Mouse (Mus musculus) c-Kit-positive CD71-positive TER-119-negative erythroid progenitor cells, embryonic 14.5 days (primary cell): Measurements from ENCODE around the gene Tmem54.

Experiments
- DNase-seq: peaks from one replicate; pipeline ENCODE4 v3.0.0-alpha.2; 2013; ENCODE audit warnings: low read depth

Tmem54 gene

DNA sequence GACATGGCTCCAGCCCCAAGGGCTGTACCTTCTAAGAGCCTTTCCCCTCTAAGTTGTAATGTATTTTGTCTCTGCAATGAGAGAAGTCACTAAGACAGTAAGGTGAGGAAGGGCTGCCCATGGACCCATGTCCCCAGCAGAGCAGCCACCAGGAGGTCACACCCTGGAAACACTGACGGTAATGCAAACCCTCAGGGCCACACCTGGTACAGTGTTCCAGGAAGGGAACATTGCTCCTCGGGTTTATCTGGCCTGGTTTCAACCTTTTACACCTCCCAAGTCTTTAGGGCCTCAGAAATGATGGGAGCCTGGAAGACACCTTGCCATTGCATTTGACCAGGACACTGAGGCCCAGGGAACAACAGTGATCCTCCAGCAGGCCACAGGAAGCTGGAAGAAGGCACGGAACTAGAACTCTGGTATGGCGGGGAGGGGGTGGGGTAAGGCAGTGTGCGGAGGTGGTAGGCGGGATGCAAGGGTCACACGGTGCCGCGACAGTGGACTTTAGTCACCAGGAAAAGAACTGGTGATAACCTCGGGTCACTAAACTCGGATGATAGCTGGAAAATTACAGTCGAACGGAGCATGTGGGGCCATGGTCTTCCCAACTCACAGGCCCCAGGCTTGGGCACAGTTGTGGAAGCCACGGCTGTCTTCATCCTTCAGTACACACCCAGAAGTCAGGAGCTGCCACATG is 3.1 kb upstream of the Tmem54 start:
- no peak for DNase-seq

- DNase-seq, result no peak
Observed at GRCm38 (mm10) chr4:129106073-129106472, 725 bp downstream of the Tmem54 start.

GRCm38 (mm10) chr4:129107348-129107899 is 2.1 kb downstream of the Tmem54 start:
- no peak for DNase-seq

DNA sequence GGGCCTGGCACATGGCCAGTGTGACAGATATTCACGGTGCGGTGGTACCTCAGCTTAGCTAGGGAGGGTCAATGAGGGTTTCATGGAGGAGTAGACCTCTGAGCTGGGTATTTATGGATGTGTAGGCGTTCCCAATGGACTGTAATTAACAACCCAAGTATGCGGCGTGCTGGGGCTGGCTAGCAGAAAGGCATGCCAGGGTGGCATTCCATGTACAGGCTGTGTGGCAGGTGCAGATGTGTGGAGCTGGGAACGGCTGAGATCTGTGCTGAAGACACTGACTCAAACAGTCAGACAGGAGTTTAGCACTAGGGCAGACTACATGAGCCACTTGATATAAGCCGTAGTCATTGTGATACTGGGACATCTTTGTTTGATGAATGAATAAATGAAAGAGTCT is 3.3 kb downstream of the Tmem54 start:
- DNase-seq, result no peak

GRCm38 (mm10) chr4:129110804-129111203 is 5.5 kb downstream of the Tmem54 start:
- no peak for DNase-seq

GRCm38 (mm10) chr4:129111350-129111749 is 6.0 kb downstream of the Tmem54 start:
- DNase-seq, result no peak

DNA sequence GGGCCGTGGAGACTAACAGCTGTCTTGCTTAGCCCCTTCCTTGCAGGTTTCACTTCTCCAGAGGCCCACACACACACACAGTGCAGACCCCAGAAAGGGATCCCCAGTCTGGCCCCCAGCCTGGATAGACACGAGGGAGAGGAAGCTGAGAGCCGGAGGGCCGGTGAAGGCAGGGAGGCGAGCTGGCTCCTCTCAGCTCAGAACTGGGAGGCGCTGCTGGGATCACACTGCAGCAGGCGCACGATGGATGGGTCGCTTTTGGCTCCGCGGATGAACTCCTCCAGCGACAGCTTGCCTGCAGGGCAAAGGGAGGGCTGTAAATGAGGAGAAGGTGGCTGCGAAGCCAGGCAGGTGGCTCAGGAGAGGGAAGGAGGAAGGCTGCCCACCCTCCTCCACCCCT is 6.9 kb downstream of the Tmem54 start:
- no peak for DNase-seq

- DNase-seq, result peak; percentile 66
Observed at GRCm38 (mm10) chr4:129113083-129113988, 8.0 kb downstream of the Tmem54 start.

- DNase-seq, result no peak
Observed at GRCm38 (mm10) chr4:129116703-129117102, 11.4 kb downstream of the Tmem54 start.

- no peak for DNase-seq
Observed at GRCm38 (mm10) chr4:129117720-129118510, 12.6 kb downstream of the Tmem54 start.

DNA sequence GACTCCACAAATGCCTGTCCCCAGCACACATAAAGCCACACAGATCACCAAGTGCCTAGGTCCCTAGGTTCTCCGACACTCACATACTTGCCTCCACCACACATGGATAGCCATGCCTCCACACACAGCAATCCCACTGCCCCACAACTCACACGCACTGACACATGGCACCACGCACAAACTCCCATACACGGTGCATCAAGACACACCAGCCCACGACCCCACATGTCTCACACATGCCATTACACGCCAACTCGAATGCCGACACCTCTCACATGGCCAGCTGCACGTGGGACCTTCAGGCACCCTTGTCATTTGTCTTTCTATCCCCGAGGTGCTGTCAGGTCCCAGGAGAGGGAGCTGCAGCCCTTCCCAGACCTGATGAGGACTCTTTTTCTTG is 14.4 kb downstream of the Tmem54 start:
- no peak for DNase-seq

GRCm38 (mm10) chr4:129120520-129121445 is 15.4 kb downstream of the Tmem54 start:
- peak; percentile 56 for DNase-seq

- no peak for DNase-seq
Observed at GRCm38 (mm10) chr4:129121569-129122086, 16.3 kb downstream of the Tmem54 start, which contains the start of gene Hpca. TSS of gene Hpca (minus strand) at chr4:129122036.

DNA sequence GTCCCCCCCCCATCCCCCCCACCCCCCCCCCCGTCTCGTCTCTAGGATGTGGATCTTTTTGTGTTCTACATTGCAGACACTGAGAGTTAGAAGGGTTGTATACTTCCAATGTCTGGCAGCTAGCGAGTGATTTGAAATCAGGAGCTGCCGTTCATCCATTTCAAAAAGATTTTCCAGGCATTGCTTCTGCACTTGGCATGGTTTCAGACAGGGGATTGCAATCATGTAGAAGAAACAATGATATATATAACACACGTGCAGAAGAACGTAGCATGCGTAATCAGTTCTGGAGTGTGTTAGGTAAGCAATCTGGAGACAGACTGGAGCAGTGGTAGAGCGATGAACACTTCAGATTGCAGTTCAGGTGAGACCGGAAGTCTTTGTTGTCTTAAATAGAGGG is 16.8 kb downstream of the Tmem54 start:
- DNase-seq, result no peak

DNA sequence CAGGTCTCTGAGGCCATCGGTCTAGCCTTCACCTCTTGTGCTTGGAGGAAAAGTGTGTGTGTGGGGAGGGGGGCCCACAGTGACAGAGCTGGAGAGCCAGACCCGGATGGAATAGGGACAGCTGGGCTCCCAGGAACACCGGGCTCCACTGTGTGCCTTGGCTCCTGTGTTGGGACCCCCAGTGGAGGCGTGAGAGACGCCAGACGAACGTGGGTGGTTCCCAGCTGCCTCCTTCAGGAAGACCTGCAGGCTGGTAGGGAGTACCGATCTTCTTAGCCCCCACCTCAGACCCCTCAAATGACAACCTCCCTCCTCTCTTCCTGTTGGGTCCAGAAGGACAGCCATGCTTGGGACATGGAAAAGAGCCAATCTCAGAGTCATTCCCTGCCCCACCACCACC is 17.4 kb downstream of the Tmem54 start:
- no peak for DNase-seq

DNA sequence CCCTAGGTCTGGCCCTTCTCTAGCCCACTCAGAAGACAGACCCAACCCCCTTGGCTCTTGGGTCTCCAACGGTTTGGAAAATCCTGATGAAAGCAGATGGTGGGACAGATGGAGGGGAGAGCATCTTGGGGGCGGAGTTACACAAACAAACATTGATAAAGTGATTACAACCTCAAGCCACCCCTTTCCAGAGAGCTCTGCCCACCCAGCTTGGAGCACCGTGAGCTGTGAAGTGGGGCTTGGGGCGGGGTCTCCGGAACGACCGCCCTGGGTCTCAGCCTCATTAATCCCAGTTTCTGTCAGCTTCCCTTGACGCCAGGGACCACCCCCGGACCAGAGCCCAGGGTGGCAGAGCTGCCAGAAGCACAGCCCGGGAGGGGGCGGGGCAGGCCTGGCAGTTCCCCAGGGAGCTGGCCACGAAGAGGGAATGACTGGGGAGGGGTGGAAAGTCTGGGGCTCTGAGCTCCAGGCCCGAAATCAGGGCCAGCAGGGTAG is 19.4 kb downstream of the Tmem54 start:
- DNase-seq, result no peak

DNA sequence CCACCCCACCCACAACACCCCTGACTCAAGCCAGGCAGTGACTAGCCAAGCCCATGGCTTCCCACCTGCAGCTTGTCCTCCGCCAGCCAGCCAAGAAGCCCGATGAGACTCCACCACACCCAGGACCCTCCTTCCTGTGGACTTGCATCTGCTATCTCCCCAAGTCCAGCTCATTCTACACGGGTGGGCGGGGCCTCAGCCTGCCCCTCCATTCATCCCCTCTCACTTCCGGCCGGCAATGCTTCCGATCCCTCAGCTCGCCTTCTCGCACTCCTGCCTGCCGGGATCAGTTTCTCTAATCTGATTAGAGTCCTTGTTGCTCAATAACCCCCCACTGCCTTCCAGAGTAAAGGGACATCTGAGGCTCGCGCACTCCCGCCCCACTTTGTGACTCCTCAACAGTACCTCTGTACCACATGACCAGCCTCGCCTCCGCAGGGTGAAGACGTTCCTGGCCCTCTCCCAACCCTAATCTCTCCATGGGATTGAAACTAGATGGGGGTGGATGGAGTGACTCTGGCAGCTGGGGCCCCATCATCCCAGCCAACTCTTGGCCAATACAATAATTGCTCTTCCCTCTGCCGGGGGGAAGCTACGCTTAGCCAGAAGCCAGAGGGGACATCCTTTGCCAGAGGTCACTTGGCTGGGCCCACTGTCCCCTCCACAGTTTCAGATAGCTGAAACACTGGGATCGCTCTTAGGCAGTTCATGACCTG is 20.5 kb downstream of the Tmem54 start:
- no peak for DNase-seq

- DNase-seq, result no peak
Observed at GRCm38 (mm10) chr4:129128582-129129338, 23.4 kb downstream of the Tmem54 start.

GRCm38 (mm10) chr4:129129387-129129786 is 24.0 kb downstream of the Tmem54 start:
- DNase-seq, result no peak
